Mouse (Mus musculus) midbrain, embryonic 16.5 days (tissue): ENCODE measurements at regions not wholly inside any gene's neighbourhood (a gene's known extent, or its start where the extent isn't known, plus 50 kb on each side); places are given as distances from the start of the nearest gene placed in this dataset.

Source experiments
- ATAC-seq: fragments of 200-750 bp; cut with Nextera tagmentation; 2 replicates; pipeline ENCODE4 v1.8.0; 2017; ENCODE audit warnings: moderate TSS enrichment
- H3K27ac ChIP-seq: fragments of 300-500 bp; sonication (generic); 2 replicates; pipeline ENCODE4 v1.5.1; 2014; ENCODE audit warnings: mild to moderate bottlenecking, low read length, mixed read lengths
- H3K27me3 ChIP-seq: fragments of 300-500 bp; sonication (generic); 2 replicates; pipeline ENCODE4 v1.6.1; 2014; ENCODE audit warnings: low read depth, low read length, mixed read lengths; ENCODE audit not compliant: control insufficient read depth, insufficient read depth
- H3K36me3 ChIP-seq: fragments of 300-500 bp; sonication (generic); 2 replicates; pipeline ENCODE4 v1.6.1; 2014; ENCODE audit warnings: mild to moderate bottlenecking, low read length, moderate library complexity, mixed read lengths; ENCODE audit not compliant: control insufficient read depth, insufficient read depth
- H3K4me1 ChIP-seq: fragments of 300-500 bp; sonication (generic); 2 replicates; pipeline ENCODE4 v1.6.1; 2014; ENCODE audit warnings: mild to moderate bottlenecking, low read length, mixed read lengths; ENCODE audit not compliant: control insufficient read depth, insufficient read depth
- H3K4me2 ChIP-seq: fragments of 300-500 bp; sonication (generic); 2 replicates; pipeline ENCODE4 v1.6.1; 2014; ENCODE audit warnings: mild to moderate bottlenecking, low read length, mixed read lengths
- H3K4me3 ChIP-seq: fragments of 300-500 bp; sonication (generic); 2 replicates; pipeline ENCODE4 v1.5.1; 2014; ENCODE audit warnings: low read depth, mild to moderate bottlenecking, low read length, moderate library complexity, mixed read lengths
- H3K9ac ChIP-seq: fragments of 300-500 bp; sonication (generic); 2 replicates; pipeline ENCODE4 v1.6.1; 2014; ENCODE audit warnings: low read depth, low read length, mixed read lengths
- H3K9me3 ChIP-seq: fragments of 300-500 bp; sonication (generic); replicated peaks from 2 replicates; pipeline ENCODE4 v1.6.1; 2014; ENCODE audit warnings: mild to moderate bottlenecking, low read length, mixed read lengths; ENCODE audit not compliant: control insufficient read depth, poor library complexity, severe bottlenecking
- WGBS: fragments of 180-500 bp; shearing (Covaris S2); extraction: QIAGEN DNeasy Blood & Tissue Kit; methylation state at CpG from one replicate; pipeline ENCODE4 v1.1.7; 2014; 5-methylcytosine and 5-hydroxymethylcytosine counted together

DNA sequence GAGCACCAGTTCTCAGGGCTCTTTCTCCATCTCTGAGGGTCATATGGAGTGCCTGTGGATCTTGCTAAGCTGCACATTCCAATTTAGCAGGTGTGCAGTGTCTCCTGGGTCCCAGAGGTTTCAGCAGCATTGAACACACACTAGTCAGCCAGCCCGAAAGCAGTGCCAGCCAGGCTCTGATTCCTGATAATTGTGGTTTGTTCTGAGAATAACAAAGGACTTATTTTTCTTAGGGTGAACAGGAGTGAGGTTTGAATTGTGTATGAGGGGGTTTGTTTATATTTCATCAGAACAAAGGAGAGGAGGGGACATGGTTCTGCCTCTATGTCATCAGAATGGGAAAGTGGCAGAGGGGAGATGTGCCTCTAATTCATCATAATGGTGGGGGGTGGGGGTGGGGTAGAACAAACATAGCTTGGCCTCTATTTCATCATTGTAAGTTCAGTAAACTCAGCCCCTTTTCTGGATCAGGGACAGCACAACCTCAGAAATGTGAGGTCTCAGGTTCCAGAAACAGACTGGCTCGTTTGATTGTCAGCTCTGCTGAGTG lies 191.8 kb upstream of the Nlrp1b start:
- Histone ChIP-seq H3K36me3 (no peaks in the 10 kb centered on the region), H3K27me3 (no peaks in the 10 kb centered on the region), H3K9me3 (0 out of 2 replicates have a peak, but pooled peaks cover 2% of the 10 kb centered on the region), H3K4me3 (no peak overlapping the region), H3K4me1 (no peaks in the 10 kb centered on the region), H3K27ac (no peak overlapping the region), H3K4me2 (no peak overlapping the region), H3K9ac (no peak overlapping the region)
- no peak for ATAC-seq
- 71% methylated on average over 2 of the region's 2 CpGs for WGBS

GRCm38 (mm10) chr11:71423242-71423641 lies 192.7 kb upstream of the Nlrp1b start:
- Histone ChIP-seq H3K4me3 (no peak overlapping the region), H3K9me3 (0 out of 2 replicates have a peak, but pooled peaks cover 2% of the 10 kb centered on the region), H3K4me2 (no peak overlapping the region), H3K27ac (no peak overlapping the region), H3K9ac (no peak overlapping the region), H3K27me3 (no peaks in the 10 kb centered on the region), H3K36me3 (no peaks in the 10 kb centered on the region), H3K4me1 (no peaks in the 10 kb centered on the region)
- 81% methylated on average over 3 of the region's 3 CpGs for WGBS
- ATAC-seq: no peak

- Histone ChIP-seq H3K9me3 (0 out of 2 replicates have a peak, but pooled peaks cover 2% of the 10 kb centered on the region), H3K36me3 (no peaks in the 10 kb centered on the region), H3K4me1 (no peaks in the 10 kb centered on the region), H3K27ac (no peak overlapping the region), H3K4me2 (no peak overlapping the region), H3K27me3 (no peaks in the 10 kb centered on the region), H3K4me3 (no peak overlapping the region), H3K9ac (no peak overlapping the region)
- 55% methylated on average over 5 of the region's 5 CpGs for WGBS
- no peak for ATAC-seq
Observed at GRCm38 (mm10) chr11:71424879-71425278, 194.3 kb upstream of the Nlrp1b start.

- 86% methylated on average over 22 of the region's 22 CpGs for WGBS
- Histone ChIP-seq H3K4me3 (no peak overlapping the region), H3K36me3 (no peaks in the 10 kb centered on the region), H3K4me1 (no peaks in the 10 kb centered on the region), H3K27ac (no peak overlapping the region), H3K9me3 (0 out of 2 replicates have a peak, but pooled peaks cover 2% of the 10 kb centered on the region), H3K27me3 (no peaks in the 10 kb centered on the region), H3K4me2 (no peak overlapping the region), H3K9ac (no peak overlapping the region)
- ATAC-seq: no peak
Observed at GRCm38 (mm10) chr11:71429739-71430138, 199.2 kb upstream of the Nlrp1b start.

DNA sequence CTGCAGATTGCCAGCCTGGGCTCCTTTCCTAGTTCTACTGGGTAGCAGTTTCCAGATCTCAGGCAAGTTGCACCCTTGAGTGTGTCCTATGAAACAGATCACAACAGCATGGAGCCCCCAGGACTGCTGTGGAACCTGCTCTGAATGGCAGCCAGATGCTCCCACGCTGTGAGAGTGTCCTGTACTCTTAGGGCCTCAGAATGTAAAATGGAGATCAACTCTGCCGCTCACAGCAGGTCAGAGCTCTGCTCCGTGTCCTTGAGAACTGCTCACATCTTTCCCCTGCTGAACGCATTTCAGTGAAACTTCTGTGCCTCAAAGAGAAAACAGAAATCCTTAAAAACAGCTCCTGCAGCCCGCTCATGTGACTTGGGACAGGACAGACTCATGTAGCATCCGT lies 203.7 kb upstream of the Nlrp1b start:
- Histone ChIP-seq H3K9me3 (no peaks in the 10 kb centered on the region), H3K27ac (no peak overlapping the region), H3K4me3 (no peak overlapping the region), H3K36me3 (no peaks in the 10 kb centered on the region), H3K4me2 (no peak overlapping the region), H3K4me1 (peaks cover 16% of the 10 kb centered on the region), H3K27me3 (no peaks in the 10 kb centered on the region; the same call in 1 of the 2 replicates), H3K9ac (no peak overlapping the region)
- 40% methylated on average over 6 of the region's 6 CpGs for WGBS
- no peak for ATAC-seq

DNA sequence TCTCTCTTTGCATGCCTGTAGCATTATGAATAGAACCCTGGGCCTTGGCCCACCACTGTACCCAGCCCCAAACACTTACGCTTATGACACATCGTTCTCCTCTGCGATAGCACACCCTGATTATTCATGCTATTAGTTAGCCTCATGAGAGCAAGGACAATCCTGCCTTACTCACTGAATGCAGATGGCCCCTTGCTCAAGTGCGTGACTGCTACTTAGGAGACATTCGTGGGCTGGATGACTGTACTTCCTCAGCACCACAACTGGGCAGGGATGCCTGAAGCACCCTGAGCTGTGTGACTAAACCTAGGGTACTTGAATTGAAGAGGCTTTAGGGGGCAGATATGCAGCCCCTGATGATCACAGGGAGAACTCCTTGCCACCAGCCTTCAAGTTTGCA lies 204.4 kb upstream of the Nlrp1b start:
- H3K4me2 ChIP-seq: no peak overlapping the region
- no peaks in the 10 kb centered on the region for H3K9me3 ChIP-seq
- peaks cover 19% of the 10 kb centered on the region for H3K4me1 ChIP-seq
- no peak for ATAC-seq
- H3K4me3 ChIP-seq: no peak overlapping the region
- H3K9ac ChIP-seq: no peak overlapping the region
- 43% methylated on average over 5 of the region's 5 CpGs for WGBS
- no peaks in the 10 kb centered on the region for H3K36me3 ChIP-seq
- no peaks in the 10 kb centered on the region; the same call in 1 of the 2 replicates for H3K27me3 ChIP-seq
- H3K27ac ChIP-seq: peak overlapping the region; percentile 34; the same call in 1 of the 2 replicates

DNA sequence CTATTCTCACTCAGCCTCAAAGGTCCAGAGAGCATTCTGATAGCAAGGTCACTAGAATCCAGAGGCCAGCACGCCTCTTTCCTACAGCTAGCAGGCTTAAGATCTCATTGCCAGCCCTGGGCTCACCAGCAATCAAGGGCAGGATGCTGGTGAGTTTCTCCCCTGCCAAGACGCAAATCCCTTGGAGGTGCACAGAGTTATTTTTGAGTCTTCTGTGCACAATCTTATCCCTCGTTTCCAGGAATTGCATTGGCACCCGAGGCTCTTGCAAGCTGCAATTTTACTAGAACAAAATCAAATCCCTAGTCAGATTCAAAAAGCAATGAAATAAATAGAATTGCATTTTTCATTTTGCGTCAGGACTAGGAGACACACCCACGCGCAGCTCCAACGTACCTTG lies 205.2 kb upstream of the Nlrp1b start:
- WGBS: 51% methylated on average over 8 of the region's 8 CpGs
- H3K27me3 ChIP-seq: no peaks in the 10 kb centered on the region; the same call in 1 of the 2 replicates
- no peak for ATAC-seq
- H3K4me3 ChIP-seq: no peak overlapping the region
- H3K4me1 ChIP-seq: peaks cover 27% of the 10 kb centered on the region
- no peak overlapping the region for H3K4me2 ChIP-seq
- H3K27ac ChIP-seq: peak overlapping the region; percentile 61; the same call in 1 of the 2 replicates
- H3K9ac ChIP-seq: no peak overlapping the region
- no peaks in the 10 kb centered on the region for H3K36me3 ChIP-seq
- H3K9me3 ChIP-seq: no peaks in the 10 kb centered on the region

DNA sequence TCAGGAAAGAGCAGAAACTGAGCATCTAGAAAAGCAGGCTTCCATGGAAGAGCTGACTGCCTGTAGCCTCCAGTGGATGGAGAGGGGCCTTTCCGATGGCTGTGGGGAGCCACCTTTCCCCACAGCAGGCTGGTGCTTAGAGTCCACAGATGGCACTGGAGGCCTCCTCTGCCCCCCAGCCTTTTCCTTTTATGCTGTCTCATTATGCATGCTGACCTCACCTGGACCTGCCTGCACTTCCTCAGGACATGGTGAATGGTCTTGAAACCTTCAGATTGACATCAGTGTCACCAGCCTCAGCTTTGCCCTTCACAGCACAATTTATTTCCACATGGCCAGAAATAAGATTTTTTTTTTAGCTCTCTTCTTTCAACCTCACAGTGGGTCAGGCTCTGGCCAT lies 205.8 kb upstream of the Nlrp1b start:
- Histone ChIP-seq H3K27me3 (no peaks in the 10 kb centered on the region; the same call in 1 of the 2 replicates), H3K4me3 (no peak overlapping the region), H3K4me2 (no peak overlapping the region), H3K27ac (peak overlapping the region; percentile 61; the same call in 1 of the 2 replicates), H3K9ac (no peak overlapping the region), H3K36me3 (no peaks in the 10 kb centered on the region), H3K4me1 (peaks cover 27% of the 10 kb centered on the region), H3K9me3 (no peaks in the 10 kb centered on the region)
- no peak for ATAC-seq
- 56% methylated on average over 1 of the region's 1 CpGs for WGBS

DNA sequence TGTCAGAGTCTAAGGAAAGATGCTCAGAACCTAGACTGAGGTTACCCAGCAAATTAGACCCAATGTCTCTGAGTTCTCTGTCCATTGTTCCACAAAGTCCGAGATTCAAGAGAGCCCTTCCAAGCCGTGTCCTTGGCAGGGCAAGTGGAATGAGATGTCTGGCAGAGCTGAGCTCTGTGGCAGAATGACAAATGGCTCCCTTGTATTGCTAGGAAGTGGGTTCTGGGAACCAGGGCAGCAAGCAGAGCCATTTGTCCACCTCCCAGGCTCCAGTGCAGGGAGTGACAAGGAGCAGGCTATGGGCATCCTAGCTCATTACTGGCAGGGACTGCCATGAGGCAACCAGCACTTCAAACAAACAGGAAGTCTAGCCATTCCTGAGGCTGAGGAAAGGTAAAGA lies 206.3 kb upstream of the Nlrp1b start:
- Histone ChIP-seq H3K27me3 (no peaks in the 10 kb centered on the region; the same call in 1 of the 2 replicates), H3K36me3 (no peaks in the 10 kb centered on the region), H3K9me3 (no peaks in the 10 kb centered on the region), H3K27ac (no peak overlapping the region), H3K4me3 (no peak overlapping the region), H3K9ac (no peak overlapping the region), H3K4me2 (no peak overlapping the region), H3K4me1 (peaks cover 27% of the 10 kb centered on the region)
- no peak for ATAC-seq
- WGBS: 67% methylated on average over 2 of the region's 2 CpGs
